Mouse (Mus musculus) stomach, embryonic 16.5 days (tissue): ENCODE data around the gene Iqck. TPM values are rescaled to one million over a fixed set of nuclear protein-coding genes. Genes with fewer than 3 reads are reported as not detected.

ENCODE experiments used
- ATAC-seq: fragments of 200-750 bp; cut with Nextera tagmentation; 2 replicates; pipeline ENCODE4 v1.8.0; 2017; ENCODE audit warnings: moderate number of reproducible peaks, moderate TSS enrichment; ENCODE audit not compliant: insufficient read depth, low FRiP score
- H3K27ac ChIP-seq: fragments of 300-500 bp; sonication (generic); 2 replicates; pipeline ENCODE4 v1.5.1; 2014; ENCODE audit warnings: low read length
- H3K27me3 ChIP-seq: fragments of 300-500 bp; sonication (generic); 2 replicates; pipeline ENCODE4 v1.6.1; 2014; ENCODE audit warnings: low read length, control low read depth, mixed read lengths; ENCODE audit not compliant: control insufficient read depth, insufficient read depth
- H3K36me3 ChIP-seq: fragments of 300-500 bp; sonication (generic); 2 replicates; pipeline ENCODE4 v1.6.1; 2014; ENCODE audit warnings: low read length; ENCODE audit not compliant: control insufficient read depth, insufficient read depth
- H3K4me1 ChIP-seq: fragments of 300-500 bp; sonication (generic); 2 replicates; pipeline ENCODE4 v1.6.1; 2014; ENCODE audit warnings: low read length, control low read depth, mixed read lengths; ENCODE audit not compliant: control insufficient read depth, insufficient read depth
- H3K4me2 ChIP-seq: fragments of 300-500 bp; sonication (generic); 2 replicates; pipeline ENCODE4 v1.6.1; 2014; ENCODE audit warnings: low read depth, low read length, mixed read lengths
- H3K4me3 ChIP-seq: fragments of 300-500 bp; sonication (generic); replicated peaks from 2 replicates; pipeline ENCODE4 v1.5.1; 2014; ENCODE audit warnings: mild to moderate bottlenecking, low read length
- H3K9ac ChIP-seq: fragments of 300-500 bp; sonication (generic); 2 replicates; pipeline ENCODE4 v1.6.1; 2014; ENCODE audit warnings: low read length
- H3K9me3 ChIP-seq: fragments of 300-500 bp; sonication (generic); replicated peaks from 2 replicates; pipeline ENCODE4 v1.6.1; 2016; ENCODE audit warnings: low read length, control low read depth; ENCODE audit not compliant: control insufficient read depth
- WGBS: fragments of 180-500 bp; shearing (Covaris S2); extraction: QIAGEN DNeasy Blood & Tissue Kit; methylation state at CpG from one replicate; pipeline ENCODE4 v1.1.7; 2014; 5-methylcytosine and 5-hydroxymethylcytosine counted together
- polyA plus RNA-seq: library from polyadenylated mRNA; unstranded; fragments of >200 nt; fragmentation: Nextera tagmentation; extraction: Ambion mirVana; gene quantifications from 2 replicates; pipeline ENCODE4 v1.2.1, GENCODE M21; 2015

The Iqck gene
- polyA plus RNA-seq, 1 experiment from 2014 or later: 2.0 TPM

DNA sequence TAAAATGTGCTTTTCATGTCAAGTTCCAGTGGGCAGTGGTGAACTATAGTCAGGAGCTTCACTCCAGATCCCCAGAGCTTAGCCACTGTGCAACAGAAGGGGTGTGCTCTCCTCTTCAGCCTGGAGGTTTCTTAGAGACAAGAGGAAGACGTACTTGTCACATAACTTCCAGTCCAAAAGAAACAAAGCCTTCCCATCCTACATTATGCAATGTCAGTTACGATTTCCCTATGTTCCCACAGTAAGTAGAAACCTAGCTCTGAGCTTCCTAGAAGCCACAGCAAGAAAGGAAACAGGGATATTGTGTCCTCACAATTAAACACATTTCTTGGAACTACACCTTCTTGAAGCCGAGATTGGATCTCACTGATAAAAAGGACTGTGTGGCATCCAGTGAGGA lies 91.7 kb downstream of the Iqck start:
- Histone ChIP-seq H3K4me3 (no peak overlapping the region), H3K4me2 (no peak overlapping the region), H3K4me1 (peaks cover 1% of the 10 kb centered on the region; the same call in 1 of the 2 replicates), H3K9ac (no peak overlapping the region), H3K27me3 (no peaks in the 10 kb centered on the region), H3K36me3 (no peaks in the 10 kb centered on the region), H3K27ac (no peak overlapping the region), H3K9me3 (no peaks in the 10 kb centered on the region)
- 66% methylated on average over 3 of the region's 3 CpGs for WGBS
- no peak for ATAC-seq

DNA sequence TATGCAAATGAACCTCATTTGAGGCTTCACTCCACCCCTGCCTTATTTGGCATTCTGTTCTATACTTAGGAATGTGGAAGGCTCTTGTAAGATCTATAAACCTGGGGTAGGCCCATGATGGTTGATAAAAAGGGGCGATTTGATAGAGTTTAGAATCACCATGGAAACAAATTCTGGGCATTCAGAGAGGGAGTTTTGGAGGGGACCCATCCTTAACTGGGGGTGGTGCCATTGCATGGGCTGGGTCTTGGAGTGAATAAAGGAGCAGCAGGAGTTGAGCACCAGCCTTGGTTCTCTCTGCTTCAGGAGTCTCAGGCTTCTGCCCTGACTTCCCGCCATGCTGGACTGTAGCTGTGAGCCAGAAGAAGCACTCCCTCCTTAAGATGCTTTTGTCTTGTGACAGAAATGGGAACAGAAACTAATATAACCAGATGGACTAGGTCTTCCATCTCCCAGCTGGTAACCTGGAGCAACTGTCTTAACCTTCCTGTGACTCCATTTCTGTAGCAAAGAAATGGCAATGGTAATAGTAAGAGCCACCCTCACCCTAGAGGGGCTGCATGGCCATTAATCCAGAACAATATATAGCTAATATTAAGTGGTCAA lies 93.2 kb downstream of the Iqck start:
- Histone ChIP-seq H3K9ac (no peak overlapping the region), H3K9me3 (no peaks in the 10 kb centered on the region), H3K27me3 (no peaks in the 10 kb centered on the region), H3K4me1 (no peaks in the 10 kb centered on the region; the same call in 1 of the 2 replicates), H3K27ac (no peak overlapping the region), H3K36me3 (no peaks in the 10 kb centered on the region), H3K4me3 (no peak overlapping the region), H3K4me2 (no peak overlapping the region)
- ATAC-seq: no peak
- WGBS: 67% methylated on average over 2 of the region's 2 CpGs

DNA sequence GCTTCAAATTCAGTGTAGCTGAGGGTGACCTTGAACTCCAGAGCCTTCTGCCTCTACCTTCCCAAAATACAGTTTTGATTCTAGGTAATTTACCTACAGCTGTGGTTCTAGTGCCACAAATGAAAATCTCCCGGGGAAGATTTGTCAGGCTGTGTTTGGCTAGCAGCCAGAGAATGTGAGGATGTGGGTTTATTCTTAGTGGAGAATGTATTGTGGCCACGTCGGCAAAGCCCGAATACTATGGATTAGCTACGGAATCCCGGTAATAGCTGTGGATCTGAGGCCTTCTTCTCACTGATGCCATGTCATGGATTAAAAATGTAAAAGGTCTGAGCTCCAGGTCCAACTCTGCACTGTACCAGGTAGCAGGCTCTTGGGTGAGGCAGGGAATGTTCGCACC lies 94.2 kb downstream of the Iqck start:
- Histone ChIP-seq H3K36me3 (no peaks in the 10 kb centered on the region), H3K4me2 (no peak overlapping the region), H3K4me1 (no peaks in the 10 kb centered on the region; the same call in 1 of the 2 replicates), H3K9me3 (no peaks in the 10 kb centered on the region), H3K4me3 (no peak overlapping the region), H3K9ac (0 out of 2 replicates have a peak overlapping the region, but pooled peaks have one; percentile 4), H3K27me3 (no peaks in the 10 kb centered on the region), H3K27ac (no peak overlapping the region)
- no peak for ATAC-seq
- WGBS: 50% methylated on average over 7 of the region's 7 CpGs

GRCm38 (mm10) chr7:118953626-118954282 lies 98.2 kb downstream of the Iqck start:
- Histone ChIP-seq H3K4me3 (no peak overlapping the region), H3K27ac (no peak overlapping the region), H3K36me3 (no peaks in the 10 kb centered on the region), H3K9ac (no peak overlapping the region), H3K4me2 (no peak overlapping the region), H3K27me3 (no peaks in the 10 kb centered on the region), H3K4me1 (no peaks in the 10 kb centered on the region; the same call in 1 of the 2 replicates), H3K9me3 (no peaks in the 10 kb centered on the region)
- 0 out of 2 replicates have a peak, but pooled peaks have one; percentile 17 for ATAC-seq
- WGBS: 54% methylated on average over 11 of the region's 11 CpGs

GRCm38 (mm10) chr7:118954968-118955367 lies 99.4 kb downstream of the Iqck start:
- Histone ChIP-seq H3K27me3 (no peaks in the 10 kb centered on the region), H3K4me2 (no peak overlapping the region), H3K36me3 (no peaks in the 10 kb centered on the region), H3K4me1 (no peaks in the 10 kb centered on the region), H3K9ac (no peak overlapping the region), H3K9me3 (no peaks in the 10 kb centered on the region), H3K4me3 (no peak overlapping the region), H3K27ac (no peak overlapping the region)
- no peak for ATAC-seq
- WGBS: 86% methylated on average over 1 of the region's 1 CpGs

- Histone ChIP-seq H3K4me2 (no peak overlapping the region), H3K9ac (no peak overlapping the region), H3K4me1 (no peaks in the 10 kb centered on the region), H3K36me3 (no peaks in the 10 kb centered on the region), H3K9me3 (no peaks in the 10 kb centered on the region), H3K27me3 (no peaks in the 10 kb centered on the region), H3K27ac (no peak overlapping the region), H3K4me3 (no peak overlapping the region)
- 70% methylated on average over 4 of the region's 4 CpGs for WGBS
- ATAC-seq: no peak
Observed at GRCm38 (mm10) chr7:118956616-118957246, 101.2 kb downstream of the Iqck start.

- H3K9me3 ChIP-seq: no peaks in the 10 kb centered on the region
- no peaks in the 10 kb centered on the region for H3K27me3 ChIP-seq
- no peak overlapping the region for H3K4me3 ChIP-seq
- H3K9ac ChIP-seq: no peak overlapping the region
- no peak for ATAC-seq
- no peaks in the 10 kb centered on the region for H3K4me1 ChIP-seq
- H3K27ac ChIP-seq: no peak overlapping the region
- no peaks in the 10 kb centered on the region for H3K36me3 ChIP-seq
- no peak overlapping the region for H3K4me2 ChIP-seq
- WGBS: 65% methylated on average over 7 of the region's 7 CpGs
Observed at GRCm38 (mm10) chr7:118959209-118959608, 103.7 kb downstream of the Iqck start.

GRCm38 (mm10) chr7:118964777-118965176 lies 109.2 kb downstream of the Iqck start:
- ATAC-seq: no peak
- 4% methylated on average over 3 of the region's 3 CpGs for WGBS
- Histone ChIP-seq H3K9ac (no peak overlapping the region), H3K27me3 (no peaks in the 10 kb centered on the region), H3K4me2 (no peak overlapping the region), H3K9me3 (no peaks in the 10 kb centered on the region), H3K27ac (no peak overlapping the region), H3K4me1 (no peaks in the 10 kb centered on the region), H3K36me3 (no peaks in the 10 kb centered on the region), H3K4me3 (no peak overlapping the region)

DNA sequence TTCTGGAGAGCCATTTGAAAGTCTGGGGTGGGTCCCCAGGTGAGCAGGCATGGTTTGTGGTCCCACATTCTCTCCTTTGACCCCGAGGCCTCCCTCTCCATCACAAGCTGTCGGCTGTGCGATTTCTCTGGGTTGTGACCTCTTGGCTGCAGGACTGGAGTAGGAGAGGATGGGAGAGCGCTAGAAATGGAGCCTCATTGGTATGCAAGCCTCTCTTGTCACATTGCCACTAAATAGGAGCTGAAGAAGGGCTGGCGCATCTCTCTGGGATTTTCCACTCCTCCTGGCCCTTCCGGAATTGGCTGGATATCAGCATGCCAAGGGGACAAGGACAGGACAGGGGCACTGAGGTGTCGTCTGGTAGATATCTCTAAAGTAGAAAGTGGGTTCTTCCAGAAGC lies 109.6 kb downstream of the Iqck start:
- Histone ChIP-seq H3K36me3 (no peaks in the 10 kb centered on the region), H3K4me1 (no peaks in the 10 kb centered on the region), H3K4me2 (no peak overlapping the region), H3K9ac (no peak overlapping the region), H3K27me3 (no peaks in the 10 kb centered on the region), H3K27ac (no peak overlapping the region), H3K9me3 (no peaks in the 10 kb centered on the region), H3K4me3 (no peak overlapping the region)
- no peak for ATAC-seq
- WGBS: 18% methylated on average over 7 of the region's 7 CpGs
